Mouse (Mus musculus): ENCODE measurements around the gene Cacng2. TPM values are rescaled to one million over a fixed set of nuclear protein-coding genes. Genes with fewer than 3 reads are reported as not detected.

Gene Cacng2
- polyA plus RNA-seq, 1 experiment: not detected

GRCm38 (mm10) chr15:78078206-78078605 is 41.6 kb downstream of the Cacng2 start:
- TF ChIP-seq GATA1 (IDR thresholded peaks at IDR 0.05; ENCODE audit: low read length) (no peak), TAL1 (IDR thresholded peaks at IDR 0.05; ENCODE audit: low read length) (no peak)
- Histone ChIP-seq H3K36me3 (ENCODE audit: control insufficient read depth) (no peaks in the 10 kb centered on the region), H3K4me1 (ENCODE audit: control insufficient read depth) (no peaks in the 10 kb centered on the region), H3K4me3 (replicated peaks) (no peak overlapping the region), H3K9me3 (ENCODE audit: control insufficient read depth, low read length) (no peaks in the 10 kb centered on the region), H3K27me3 (ENCODE audit: control insufficient read depth) (no peaks in the 10 kb centered on the region)

DNA sequence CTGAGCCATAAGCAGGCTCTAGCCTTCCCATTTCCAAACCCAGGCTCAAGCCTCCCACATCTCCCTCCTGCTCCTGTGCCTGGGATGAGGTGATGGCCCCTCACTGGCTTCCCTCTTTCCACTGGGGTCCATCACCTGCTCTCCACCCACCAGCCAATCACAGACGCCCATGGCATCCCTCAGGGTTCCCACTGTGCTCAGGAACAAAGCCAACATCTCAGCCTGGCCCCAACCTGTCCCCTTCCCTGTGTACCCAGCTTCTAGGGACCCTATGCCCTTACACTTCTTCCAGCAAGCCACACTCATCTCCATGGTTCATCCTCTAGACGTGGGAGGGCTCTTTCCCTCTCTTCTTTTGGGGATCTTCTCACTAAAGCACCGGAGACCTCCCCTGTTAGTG is 43.9 kb downstream of the Cacng2 start:
- Histone ChIP-seq H3K36me3 (ENCODE audit: control insufficient read depth) (no peaks in the 10 kb centered on the region), H3K9me3 (ENCODE audit: control insufficient read depth, low read length) (no peaks in the 10 kb centered on the region), H3K4me1 (ENCODE audit: control insufficient read depth) (no peaks in the 10 kb centered on the region), H3K27me3 (ENCODE audit: control insufficient read depth) (no peaks in the 10 kb centered on the region), H3K4me3 (replicated peaks) (no peak overlapping the region)
- no peak for TF ChIP-seq TAL1 (IDR thresholded peaks at IDR 0.05; ENCODE audit: low read length)
- no peak for TF ChIP-seq GATA1 (IDR thresholded peaks at IDR 0.05; ENCODE audit: low read length)

- H3K27me3 ChIP-seq (ENCODE audit: control insufficient read depth): no peaks in the 10 kb centered on the region
- TF ChIP-seq TAL1 (IDR thresholded peaks at IDR 0.05; ENCODE audit: low read length) (no peak), GATA1 (IDR thresholded peaks at IDR 0.05; ENCODE audit: low read length) (no peak)
Measured at GRCm38 (mm10) chr15:78073109-78073508, 46.7 kb downstream of the Cacng2 start.

DNA sequence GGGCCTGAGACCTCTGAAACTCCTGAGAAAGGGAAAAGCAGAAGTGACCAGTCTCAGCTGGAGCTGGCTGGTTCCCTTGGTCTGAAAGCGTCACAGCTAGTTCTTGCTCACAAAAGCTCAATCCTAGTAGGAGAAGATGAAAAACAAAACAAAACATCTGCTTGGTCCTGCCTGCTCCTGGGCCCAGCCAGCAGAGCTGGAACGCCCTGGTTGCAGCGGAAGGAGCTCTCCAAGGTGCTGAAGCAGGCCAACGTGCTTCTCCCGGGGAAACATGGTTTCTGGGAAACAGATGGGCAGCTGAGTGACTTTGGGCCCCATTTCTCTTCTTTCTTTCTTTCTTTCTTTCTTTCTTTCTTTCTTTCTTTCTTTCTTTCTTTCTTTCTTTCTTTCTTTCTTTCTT is 53.4 kb downstream of the Cacng2 start:
- Histone ChIP-seq H3K4me1 (ENCODE audit: control insufficient read depth) (no peaks in the 10 kb centered on the region), H3K36me3 (ENCODE audit: control insufficient read depth) (no peaks in the 10 kb centered on the region), H3K9me3 (ENCODE audit: control insufficient read depth, low read length) (no peaks in the 10 kb centered on the region), H3K4me3 (replicated peaks) (no peak overlapping the region), H3K27me3 (ENCODE audit: control insufficient read depth) (no peaks in the 10 kb centered on the region)
- TF ChIP-seq TAL1 (IDR thresholded peaks at IDR 0.05; ENCODE audit: low read length) (no peak), GATA1 (IDR thresholded peaks at IDR 0.05; ENCODE audit: low read length) (no peak)

More at GRCm38 (mm10) chr15:78073109-78073508, 46.7 kb downstream of the Cacng2 start:
- H3K36me3 ChIP-seq (ENCODE audit: control insufficient read depth): no peaks in the 10 kb centered on the region
- H3K9me3 ChIP-seq (ENCODE audit: control insufficient read depth, low read length): no peaks in the 10 kb centered on the region
- H3K4me3 ChIP-seq (replicated peaks): no peak overlapping the region
- no peaks in the 10 kb centered on the region for H3K4me1 ChIP-seq (ENCODE audit: control insufficient read depth)

- no peaks in the 10 kb centered on the region for H3K4me1 ChIP-seq (ENCODE audit: control insufficient read depth)
Measured at GRCm38 (mm10) chr15:78065541-78065940, 54.3 kb downstream of the Cacng2 start.

GRCm38 (mm10) chr15:78064340-78064739 is 55.5 kb downstream of the Cacng2 start:
- no peak for TF ChIP-seq GATA1 (IDR thresholded peaks at IDR 0.05; ENCODE audit: low read length)
- TF ChIP-seq TAL1 (IDR thresholded peaks at IDR 0.05; ENCODE audit: low read length): no peak
- no peaks in the 10 kb centered on the region for H3K9me3 ChIP-seq (ENCODE audit: control insufficient read depth, low read length)
- H3K4me1 ChIP-seq (ENCODE audit: control insufficient read depth): no peaks in the 10 kb centered on the region
- no peaks in the 10 kb centered on the region for H3K27me3 ChIP-seq (ENCODE audit: control insufficient read depth)
- H3K4me3 ChIP-seq (replicated peaks): no peak overlapping the region
- H3K36me3 ChIP-seq (ENCODE audit: control insufficient read depth): no peaks in the 10 kb centered on the region

More at GRCm38 (mm10) chr15:78065541-78065940, 54.3 kb downstream of the Cacng2 start:
- Histone ChIP-seq H3K9me3 (ENCODE audit: control insufficient read depth, low read length) (no peaks in the 10 kb centered on the region), H3K4me3 (replicated peaks) (no peak overlapping the region), H3K36me3 (ENCODE audit: control insufficient read depth) (no peaks in the 10 kb centered on the region), H3K27me3 (ENCODE audit: control insufficient read depth) (no peaks in the 10 kb centered on the region)
- TF ChIP-seq TAL1 (IDR thresholded peaks at IDR 0.05; ENCODE audit: low read length): no peak
- TF ChIP-seq GATA1 (IDR thresholded peaks at IDR 0.05; ENCODE audit: low read length): no peak

GRCm38 (mm10) chr15:78062467-78062866 is 57.4 kb downstream of the Cacng2 start:
- TF ChIP-seq TAL1 (IDR thresholded peaks at IDR 0.05; ENCODE audit: low read length) (no peak), GATA1 (IDR thresholded peaks at IDR 0.05; ENCODE audit: low read length) (no peak)
- Histone ChIP-seq H3K4me3 (replicated peaks) (no peak overlapping the region), H3K27me3 (ENCODE audit: control insufficient read depth) (no peaks in the 10 kb centered on the region), H3K36me3 (ENCODE audit: control insufficient read depth) (no peaks in the 10 kb centered on the region), H3K9me3 (ENCODE audit: control insufficient read depth, low read length) (no peaks in the 10 kb centered on the region), H3K4me1 (ENCODE audit: control insufficient read depth) (no peaks in the 10 kb centered on the region)

GRCm38 (mm10) chr15:78056930-78057329 is 62.9 kb downstream of the Cacng2 start:
- Histone ChIP-seq H3K4me1 (ENCODE audit: control insufficient read depth) (no peaks in the 10 kb centered on the region), H3K36me3 (ENCODE audit: control insufficient read depth) (no peaks in the 10 kb centered on the region), H3K27me3 (ENCODE audit: control insufficient read depth) (no peaks in the 10 kb centered on the region), H3K9me3 (ENCODE audit: control insufficient read depth, low read length) (peaks cover 3% of the 10 kb centered on the region; the same call in 1 of the 2 replicates), H3K4me3 (replicated peaks) (no peak overlapping the region)
- TF ChIP-seq TAL1 (IDR thresholded peaks at IDR 0.05; ENCODE audit: low read length) (no peak), GATA1 (IDR thresholded peaks at IDR 0.05; ENCODE audit: low read length) (no peak)

DNA sequence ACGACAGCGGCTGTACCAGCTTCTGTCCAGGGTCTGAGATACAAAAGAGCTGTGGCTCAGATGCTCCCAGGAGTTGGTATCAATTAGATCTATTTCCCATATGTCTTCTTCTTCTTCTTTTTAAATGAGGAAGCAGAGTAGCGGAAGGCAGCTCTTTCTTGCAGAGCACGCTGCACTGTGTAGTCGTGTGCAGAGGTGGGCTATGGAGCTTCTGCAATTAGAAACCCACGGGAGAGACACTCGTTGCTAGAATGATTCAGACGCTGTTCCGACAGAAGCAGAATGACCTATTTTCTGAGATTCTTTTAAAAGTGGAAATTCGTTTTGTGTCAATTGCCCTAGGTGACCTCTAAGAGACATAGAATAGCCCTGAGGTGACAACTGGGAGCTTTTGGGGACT is 69.1 kb downstream of the Cacng2 start:
- Histone ChIP-seq H3K9me3 (ENCODE audit: control insufficient read depth, low read length) (peaks cover 3% of the 10 kb centered on the region; the same call in 1 of the 2 replicates), H3K36me3 (ENCODE audit: control insufficient read depth) (no peaks in the 10 kb centered on the region), H3K4me1 (ENCODE audit: control insufficient read depth) (no peaks in the 10 kb centered on the region), H3K4me3 (replicated peaks) (no peak overlapping the region), H3K27me3 (ENCODE audit: control insufficient read depth) (no peaks in the 10 kb centered on the region)
- TF ChIP-seq TAL1 (IDR thresholded peaks at IDR 0.05; ENCODE audit: low read length): no peak
- TF ChIP-seq GATA1 (IDR thresholded peaks at IDR 0.05; ENCODE audit: low read length): no peak

GRCm38 (mm10) chr15:78049933-78050332 is 69.9 kb downstream of the Cacng2 start:
- H3K27me3 ChIP-seq (ENCODE audit: control insufficient read depth): no peaks in the 10 kb centered on the region
- no peaks in the 10 kb centered on the region for H3K4me1 ChIP-seq (ENCODE audit: control insufficient read depth)
- H3K4me3 ChIP-seq (replicated peaks): no peak overlapping the region
- no peaks in the 10 kb centered on the region for H3K36me3 ChIP-seq (ENCODE audit: control insufficient read depth)
- H3K9me3 ChIP-seq (ENCODE audit: control insufficient read depth, low read length): no peaks in the 10 kb centered on the region
- TF ChIP-seq GATA1 (IDR thresholded peaks at IDR 0.05; ENCODE audit: low read length) (no peak), TAL1 (IDR thresholded peaks at IDR 0.05; ENCODE audit: low read length) (no peak)

Measured in erythroblast, embryonic 14.5 days (primary cell).